Mouse (Mus musculus) brain, embryonic 14.5 days (tissue): ENCODE results near the gene Smco3.

ENCODE experiments used
- CTCF ChIP-seq: fragments of 200-500 bp; IDR thresholded peaks from 2 replicates; pipeline ENCODE4 v1.5.1; 2012; ENCODE audit warnings: inconsistent platforms, mild to moderate bottlenecking, moderate library complexity, borderline replicate concordance; ENCODE audit not compliant: insufficient read depth, insufficient read length; ENCODE audit errors: extremely low read depth
- POLR2A ChIP-seq: fragments of 200-500 bp; IDR thresholded peaks from 2 replicates; pipeline ENCODE4 v1.6.1; 2012; ENCODE audit warnings: mild to moderate bottlenecking, inconsistent platforms, borderline replicate concordance; ENCODE audit not compliant: poor library complexity, insufficient read depth, insufficient read length, severe bottlenecking; ENCODE audit errors: extremely low read depth

DNA sequence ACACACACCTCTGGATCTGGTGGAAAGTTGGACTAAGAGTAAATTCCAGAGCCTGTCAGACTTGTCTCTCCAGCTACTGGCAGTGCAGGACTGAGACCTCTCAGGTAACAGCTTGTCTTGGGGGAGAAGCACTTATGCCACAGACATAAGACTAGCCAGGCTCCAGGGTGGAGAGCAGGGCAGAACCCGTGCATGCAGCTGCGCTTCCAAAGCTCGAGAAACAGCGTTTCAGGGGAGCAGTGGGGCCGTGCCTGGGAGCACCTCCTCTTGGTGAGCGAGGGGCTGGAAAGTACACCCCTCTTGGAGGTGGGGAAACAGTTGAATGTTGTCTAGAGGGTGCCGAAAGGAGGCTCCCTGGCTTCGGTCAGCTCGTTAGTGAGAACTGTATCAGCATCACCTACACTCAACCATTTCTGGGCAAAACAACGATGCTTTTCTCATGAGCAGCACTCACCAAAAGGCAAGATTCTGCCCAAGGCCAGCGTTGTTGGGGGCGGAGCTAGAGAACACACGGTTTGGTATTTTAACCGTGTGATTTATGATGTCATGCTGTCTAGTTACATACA, 20.9 kb upstream of the Smco3 start:
- no peak for TF ChIP-seq CTCF
- no peak for TF ChIP-seq POLR2A
